Mouse (Mus musculus): ENCODE measurements around the gene Myrfl. TPM values are rescaled to one million over a fixed set of nuclear protein-coding genes. Genes with fewer than 3 reads are reported as not detected.

Gene Myrfl
- polyA plus RNA-seq, 1 experiment from 2014 or later = not detected

DNA sequence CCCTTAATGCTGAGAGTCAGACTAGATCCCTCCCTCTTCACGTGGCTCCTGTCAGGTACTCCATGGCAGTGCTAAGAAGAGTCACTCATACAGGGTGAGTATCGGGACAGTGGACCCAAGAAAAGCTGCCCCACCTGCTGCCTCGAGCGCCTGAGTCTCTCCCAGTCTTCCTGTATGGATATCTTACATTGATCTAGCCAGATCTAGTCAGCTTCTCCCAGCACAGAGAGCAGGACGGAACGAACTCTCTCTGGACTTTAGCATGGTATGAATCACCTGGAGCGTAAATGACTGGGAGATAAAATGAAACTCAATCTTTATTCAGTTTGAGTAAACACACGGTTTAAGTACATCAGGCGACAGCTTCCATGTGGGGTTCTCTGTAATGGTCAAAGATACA is 22.2 kb downstream of the Myrfl start:
- no peaks in the 10 kb centered on the region for H3K9me3 ChIP-seq (replicated peaks)
- H3K4me2 ChIP-seq = no peak overlapping the region
- no peak overlapping the region for H3K9ac ChIP-seq
- H3K27me3 ChIP-seq = no peaks in the 10 kb centered on the region
- H3K36me3 ChIP-seq (replicated peaks) = no peaks in the 10 kb centered on the region
- 58% methylated on average over 9 of the region's 9 CpGs for WGBS (ENCODE audit: insufficient replicate concordance)
- no peak overlapping the region for H3K27ac ChIP-seq (replicated peaks)
- no peaks in the 10 kb centered on the region for H3K4me1 ChIP-seq (replicated peaks)
- no peak for ATAC-seq (ENCODE audit: insufficient read depth)
- H3K4me3 ChIP-seq (replicated peaks) = no peak overlapping the region

DNA sequence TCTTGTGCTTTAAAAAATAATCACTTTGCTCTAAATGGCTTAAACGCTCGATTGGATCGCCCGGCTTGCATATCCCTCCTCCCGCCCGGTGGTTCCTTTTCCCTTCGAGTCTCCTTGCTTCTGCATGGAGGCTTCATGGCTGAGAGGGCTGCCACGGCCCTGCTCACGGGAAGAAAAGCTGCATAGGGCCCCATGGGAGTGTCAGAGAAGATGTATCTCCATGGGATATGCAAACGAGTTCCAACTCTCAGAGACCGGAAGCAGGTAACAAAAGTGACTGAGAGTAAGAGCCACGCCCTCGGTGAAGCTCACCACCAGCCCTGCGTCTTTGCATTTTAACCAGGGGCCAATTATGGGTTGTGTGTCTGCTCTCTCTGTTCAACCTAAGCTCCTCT is 24.7 kb downstream of the Myrfl start:
- 66% methylated on average over 14 of the region's 14 CpGs for WGBS (ENCODE audit: insufficient replicate concordance)
- Histone ChIP-seq H3K4me2 (no peak overlapping the region), H3K27ac (replicated peaks) (no peak overlapping the region), H3K4me1 (replicated peaks) (no peaks in the 10 kb centered on the region), H3K9ac (no peak overlapping the region), H3K36me3 (replicated peaks) (no peaks in the 10 kb centered on the region), H3K27me3 (no peaks in the 10 kb centered on the region), H3K4me3 (replicated peaks) (no peak overlapping the region), H3K9me3 (replicated peaks) (no peaks in the 10 kb centered on the region)
- ATAC-seq (ENCODE audit: insufficient read depth) = no peak

DNA sequence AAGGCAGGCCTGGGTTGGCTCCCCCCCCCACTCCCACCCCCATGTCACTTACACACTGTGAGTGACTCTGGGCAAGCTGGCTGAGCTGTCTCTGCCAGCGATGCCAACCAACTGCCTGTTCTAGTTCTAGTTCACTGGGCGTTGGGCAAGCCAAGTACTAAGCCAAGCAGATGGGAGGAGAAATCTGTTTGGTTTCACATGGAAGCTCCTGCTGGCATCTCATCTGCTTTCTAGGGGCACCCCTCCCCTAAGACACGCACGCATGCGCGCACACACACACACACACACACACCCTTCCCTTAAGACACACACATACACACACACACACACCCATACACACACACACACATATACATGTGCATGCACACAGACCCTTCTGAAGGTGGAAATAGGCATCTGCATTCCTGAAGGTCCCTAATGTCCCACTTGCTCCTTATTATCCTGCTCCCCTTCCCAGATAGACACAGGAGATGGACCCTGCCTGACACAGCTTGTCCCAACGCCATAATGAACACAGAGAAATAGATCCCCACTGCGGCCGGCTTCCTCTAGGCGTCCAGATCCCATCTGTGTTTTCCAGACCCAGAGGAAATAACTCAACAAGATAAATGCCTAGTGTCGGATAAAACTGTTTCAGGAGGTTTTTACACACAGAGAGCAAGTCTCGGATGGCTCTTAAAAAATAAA is 25.2 kb downstream of the Myrfl start:
- Histone ChIP-seq H3K27ac (replicated peaks) (no peak overlapping the region), H3K4me2 (no peak overlapping the region), H3K36me3 (replicated peaks) (no peaks in the 10 kb centered on the region), H3K4me3 (replicated peaks) (no peak overlapping the region), H3K9me3 (replicated peaks) (no peaks in the 10 kb centered on the region), H3K27me3 (no peaks in the 10 kb centered on the region), H3K9ac (no peak overlapping the region), H3K4me1 (replicated peaks) (no peaks in the 10 kb centered on the region)
- 65% methylated on average over 12 of the region's 12 CpGs for WGBS (ENCODE audit: insufficient replicate concordance)
- no peak for ATAC-seq (ENCODE audit: insufficient read depth)

DNA sequence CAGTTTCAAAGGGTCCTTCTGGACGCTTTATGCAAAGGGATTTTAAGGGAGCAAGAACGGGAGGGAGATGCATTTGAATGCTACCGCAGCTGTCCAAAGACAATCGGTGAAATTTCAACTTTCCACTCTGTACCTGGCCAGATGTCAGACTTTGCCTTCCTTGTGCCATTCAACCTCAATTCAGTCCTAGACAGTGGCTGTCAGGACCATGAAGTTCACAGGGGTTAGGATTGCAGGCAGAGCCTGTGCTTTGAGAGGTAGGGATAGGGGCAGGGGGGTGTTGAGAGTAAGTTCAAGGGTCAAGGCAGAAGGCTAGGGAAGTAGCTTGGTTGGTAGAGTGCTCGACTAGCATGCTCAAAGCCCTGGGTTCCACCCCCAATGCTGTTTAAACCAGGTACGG is 25.9 kb downstream of the Myrfl start:
- WGBS (ENCODE audit: insufficient replicate concordance) = 61% methylated on average over 6 of the region's 6 CpGs
- Histone ChIP-seq H3K4me2 (no peak overlapping the region), H3K27me3 (no peaks in the 10 kb centered on the region), H3K4me3 (replicated peaks) (no peak overlapping the region), H3K9me3 (replicated peaks) (no peaks in the 10 kb centered on the region), H3K36me3 (replicated peaks) (no peaks in the 10 kb centered on the region), H3K4me1 (replicated peaks) (no peaks in the 10 kb centered on the region), H3K27ac (replicated peaks) (no peak overlapping the region), H3K9ac (no peak overlapping the region)
- ATAC-seq (ENCODE audit: insufficient read depth) = no peak

- no peaks in the 10 kb centered on the region for H3K36me3 ChIP-seq (replicated peaks)
- no peak for ATAC-seq (ENCODE audit: insufficient read depth)
- H3K9ac ChIP-seq = no peak overlapping the region
- H3K4me3 ChIP-seq (replicated peaks) = no peak overlapping the region
- H3K4me1 ChIP-seq (replicated peaks) = no peaks in the 10 kb centered on the region
- no peak overlapping the region for H3K4me2 ChIP-seq
- H3K9me3 ChIP-seq (replicated peaks) = no peaks in the 10 kb centered on the region
- 61% methylated on average over 11 of the region's 11 CpGs for WGBS (ENCODE audit: insufficient replicate concordance)
- no peaks in the 10 kb centered on the region for H3K27me3 ChIP-seq
- no peak overlapping the region for H3K27ac ChIP-seq (replicated peaks)
These were observed 43.4 kb downstream of the Myrfl start for GRCm38 (mm10) chr10:116853159-116853845.

DNA sequence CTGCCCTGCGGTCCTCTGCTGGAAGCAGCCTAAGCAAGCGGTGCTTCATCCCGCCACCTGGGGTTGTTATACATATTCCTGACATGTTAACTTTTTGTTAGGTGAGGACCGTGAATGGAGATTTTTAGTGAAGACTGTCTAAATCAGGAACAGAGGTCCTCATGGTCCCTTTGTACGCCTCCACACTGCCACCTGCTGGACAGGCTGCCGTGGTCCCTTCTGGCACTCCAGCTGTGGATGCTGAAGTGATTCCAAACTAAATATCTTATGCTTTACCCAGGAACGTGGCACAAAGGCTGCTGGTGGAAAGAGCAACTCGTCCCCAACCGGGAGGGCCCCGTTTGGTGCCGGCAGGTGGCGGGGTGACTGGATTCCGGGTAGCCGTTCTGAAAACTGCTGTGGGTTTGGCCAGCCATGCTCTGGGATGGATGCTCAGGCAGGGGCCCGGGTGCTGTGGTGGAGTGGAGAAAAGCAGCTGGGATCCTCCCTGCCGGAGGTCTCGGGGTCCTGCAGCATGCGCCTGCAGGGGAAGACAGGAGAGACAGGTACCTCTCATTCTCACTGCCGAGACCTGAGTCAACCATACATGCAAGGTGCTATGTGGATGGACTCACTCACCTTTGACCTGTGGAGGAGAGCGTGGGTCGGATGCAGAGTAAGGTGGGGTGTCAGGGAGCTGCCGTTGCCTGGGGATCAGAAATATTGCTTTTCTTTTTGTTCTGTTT is 47.8 kb downstream of the Myrfl start:
- WGBS (ENCODE audit: insufficient replicate concordance) = 20% methylated on average over 22 of the region's 22 CpGs
- H3K4me2 ChIP-seq = no peak overlapping the region
- ATAC-seq (ENCODE audit: insufficient read depth) = no peak

GRCm38 (mm10) chr10:116841551-116841950 is 55.2 kb downstream of the Myrfl start:
- H3K4me2 ChIP-seq = no peak overlapping the region
- H3K36me3 ChIP-seq (replicated peaks) = no peaks in the 10 kb centered on the region
- no peak overlapping the region for H3K4me3 ChIP-seq (replicated peaks)
- WGBS (ENCODE audit: insufficient replicate concordance) = 55% methylated on average over 3 of the region's 3 CpGs
- H3K27ac ChIP-seq (replicated peaks) = no peak overlapping the region
- no peaks in the 10 kb centered on the region for H3K4me1 ChIP-seq (replicated peaks)
- H3K27me3 ChIP-seq = no peaks in the 10 kb centered on the region
- no peak overlapping the region for H3K9ac ChIP-seq
- no peaks in the 10 kb centered on the region for H3K9me3 ChIP-seq (replicated peaks)
- ATAC-seq (ENCODE audit: insufficient read depth) = no peak

More for the DNA sequence above, 47.8 kb downstream of the Myrfl start:
- Histone ChIP-seq H3K4me1 (replicated peaks) (no peaks in the 10 kb centered on the region), H3K27me3 (no peaks in the 10 kb centered on the region), H3K9me3 (replicated peaks) (no peaks in the 10 kb centered on the region), H3K36me3 (replicated peaks) (no peaks in the 10 kb centered on the region), H3K4me3 (replicated peaks) (no peak overlapping the region), H3K27ac (replicated peaks) (no peak overlapping the region), H3K9ac (no peak overlapping the region)

DNA sequence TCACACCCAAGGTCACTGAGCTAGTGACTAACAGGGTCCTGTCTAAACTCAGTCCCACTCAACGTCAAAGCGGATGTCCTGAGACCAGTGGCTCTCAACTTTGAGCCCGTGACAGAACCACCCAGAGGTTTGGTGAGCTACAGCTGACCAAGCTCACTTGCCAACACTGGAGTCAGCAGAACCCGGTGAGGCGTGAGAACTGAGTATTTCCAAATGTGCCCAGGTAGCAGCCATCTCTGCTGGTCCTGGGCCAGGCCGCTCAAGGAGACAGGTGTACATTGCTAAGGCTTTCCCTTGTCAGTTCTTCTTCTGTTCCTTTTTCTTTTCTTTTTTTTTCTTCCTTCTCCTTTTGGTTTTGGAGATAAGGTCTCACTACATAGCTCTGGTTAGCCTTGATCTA is 66.0 kb downstream of the Myrfl start:
- 71% methylated on average over 6 of the region's 6 CpGs for WGBS (ENCODE audit: insufficient replicate concordance)
- H3K4me1 ChIP-seq (replicated peaks) = no peaks in the 10 kb centered on the region
- H3K27ac ChIP-seq (replicated peaks) = no peak overlapping the region
- H3K4me3 ChIP-seq (replicated peaks) = no peak overlapping the region
- no peaks in the 10 kb centered on the region for H3K36me3 ChIP-seq (replicated peaks)
- no peak overlapping the region for H3K9ac ChIP-seq
- no peak for ATAC-seq (ENCODE audit: insufficient read depth)
- H3K27me3 ChIP-seq = no peaks in the 10 kb centered on the region
- no peaks in the 10 kb centered on the region for H3K9me3 ChIP-seq (replicated peaks)
- H3K4me2 ChIP-seq = no peak overlapping the region

DNA sequence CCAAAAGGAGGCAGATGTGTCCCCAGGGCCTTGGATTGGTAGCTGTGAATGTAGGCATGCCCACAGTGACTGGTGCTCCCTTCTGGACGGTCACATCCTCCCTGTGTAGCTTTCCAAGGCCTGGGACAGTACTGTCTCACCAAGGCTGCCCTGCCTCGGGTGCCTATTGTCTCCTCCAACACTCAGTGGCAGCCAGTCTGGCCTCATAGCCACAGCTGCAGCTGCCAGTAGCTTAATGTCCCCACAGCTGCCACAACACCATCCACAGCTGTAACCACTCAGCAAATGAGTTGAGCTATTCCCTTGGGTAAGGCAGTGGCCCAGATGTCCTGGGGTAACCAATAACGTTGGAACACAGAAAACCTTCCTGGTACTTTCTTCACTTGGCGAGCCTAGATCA is 68.6 kb downstream of the Myrfl start:
- Histone ChIP-seq H3K4me3 (replicated peaks) (no peak overlapping the region), H3K4me2 (no peak overlapping the region), H3K27ac (replicated peaks) (no peak overlapping the region), H3K27me3 (no peaks in the 10 kb centered on the region), H3K36me3 (replicated peaks) (no peaks in the 10 kb centered on the region), H3K9ac (no peak overlapping the region), H3K9me3 (replicated peaks) (no peaks in the 10 kb centered on the region), H3K4me1 (replicated peaks) (no peaks in the 10 kb centered on the region)
- ATAC-seq (ENCODE audit: insufficient read depth) = no peak
- WGBS (ENCODE audit: insufficient replicate concordance) = 43% methylated on average over 4 of the region's 4 CpGs

GRCm38 (mm10) chr10:116827306-116827705 is 69.4 kb downstream of the Myrfl start:
- no peak overlapping the region for H3K27ac ChIP-seq (replicated peaks)
- no peaks in the 10 kb centered on the region for H3K36me3 ChIP-seq (replicated peaks)
- no peak overlapping the region for H3K4me2 ChIP-seq
- no peaks in the 10 kb centered on the region for H3K27me3 ChIP-seq
- no peak overlapping the region for H3K4me3 ChIP-seq (replicated peaks)
- H3K4me1 ChIP-seq (replicated peaks) = no peaks in the 10 kb centered on the region
- 57% methylated on average over 11 of the region's 11 CpGs for WGBS (ENCODE audit: insufficient replicate concordance)
- H3K9ac ChIP-seq = no peak overlapping the region
- ATAC-seq (ENCODE audit: insufficient read depth) = no peak
- H3K9me3 ChIP-seq (replicated peaks) = no peaks in the 10 kb centered on the region

- H3K9me3 ChIP-seq (replicated peaks) = no peaks in the 10 kb centered on the region
- H3K27me3 ChIP-seq = no peaks in the 10 kb centered on the region
- no peak overlapping the region for H3K4me3 ChIP-seq (replicated peaks)
- no peak for ATAC-seq (ENCODE audit: insufficient read depth)
- H3K9ac ChIP-seq = no peak overlapping the region
- 51% methylated on average over 15 of the region's 15 CpGs for WGBS (ENCODE audit: insufficient replicate concordance)
- no peaks in the 10 kb centered on the region for H3K36me3 ChIP-seq (replicated peaks)
- no peak overlapping the region for H3K4me2 ChIP-seq
- no peak overlapping the region for H3K27ac ChIP-seq (replicated peaks)
- no peaks in the 10 kb centered on the region for H3K4me1 ChIP-seq (replicated peaks)
These were observed 81.2 kb downstream of the Myrfl start for GRCm38 (mm10) chr10:116815311-116816060.
